8 mouse cellular contexts compared by ENCODE assay signal in the genomic region with DNA sequence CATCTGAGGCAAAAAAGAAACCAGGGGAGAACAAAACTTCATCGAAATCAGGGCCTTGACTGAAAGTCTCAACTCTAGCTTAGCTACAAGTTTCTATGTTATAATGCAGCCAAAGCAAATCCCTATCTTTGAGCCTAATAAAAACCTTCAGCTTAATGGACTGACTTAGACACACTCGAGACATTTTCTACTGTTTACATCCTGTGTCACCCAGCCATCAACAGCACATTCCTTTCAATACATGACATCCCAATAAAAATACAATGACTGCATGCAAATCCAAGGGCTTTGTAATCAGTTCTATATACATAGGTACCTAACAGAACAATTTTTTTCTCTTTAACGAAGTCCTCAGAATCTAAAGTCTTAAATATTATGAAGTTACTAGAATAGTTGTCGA. TPM values are rescaled to one million over a fixed set of nuclear protein-coding genes. Genes with fewer than 3 reads are reported as not detected.
DNase-seq lines count a peak whose midpoint lies in the region; ATAC-seq and TF ChIP-seq lines count a peak whose summit lies in the region.

No protein-coding gene starts in this region.

- H3K27me3 ChIP-seq in heart, embryonic 14.5 days (ENCODE audit: control insufficient read depth, insufficient read depth, low read length), result no peaks in the 10 kb centered on the region
- H3K27me3 ChIP-seq in hindbrain, embryonic 14.5 days (ENCODE audit: control insufficient read depth, insufficient read depth, low read length), result no peaks in the 10 kb centered on the region
- no peaks in the 10 kb centered on the region for H3K27me3 ChIP-seq in midbrain, embryonic 12.5 days

- TF ChIP-seq CTCF in bone marrow macrophage, adult 2 months (IDR thresholded peaks at IDR 0.05; ENCODE audit: low read depth, low read length), result no peak

- ATAC-seq in heart, embryonic 14.5 days (ENCODE audit: insufficient number of reproducible peaks, insufficient read depth, low FRiP score, low read depth), result no peak
- ATAC-seq in hindbrain, embryonic 14.5 days (ENCODE audit: low FRiP score), result no peak
- ATAC-seq in midbrain, embryonic 12.5 days (ENCODE audit: low FRiP score, low read depth), result no peak

- H3K9me3 ChIP-seq in heart, embryonic 14.5 days (ENCODE audit: control insufficient read depth, low read length), result no peaks in the 10 kb centered on the region
- no peaks in the 10 kb centered on the region for H3K9me3 ChIP-seq in hindbrain, embryonic 14.5 days (ENCODE audit: control insufficient read depth, low read length)
- no peaks in the 10 kb centered on the region for H3K9me3 ChIP-seq in midbrain, embryonic 12.5 days

- intact Hi-C loops in left cerebral cortex, postnatal 10 days (cut with DNase I), result loop anchor here (5.0 kb wide), 1 partner anchor 112 kb away; no protein-coding TSS in a partner anchor

- TF ChIP-seq POLR2A in bone marrow macrophage, adult 2 months (IDR thresholded peaks at IDR 0.05; ENCODE audit: borderline replicate concordance, low read depth, low read length), result no peak

- peak overlapping the region in 1 of 2 experiments; percentile 32; a peak in 3 of 4 replicates for H3K4me3 ChIP-seq in heart, embryonic 14.5 days (ENCODE audit: control insufficient read depth in 1 of 2, insufficient read depth in 1 of 2, low read depth in 1 of 2, low read length in 2 of 2)
- peak overlapping the region; percentile 5; the same call in 1 of the 2 replicates for H3K4me3 ChIP-seq in bone marrow macrophage, adult 2 months (ENCODE audit: insufficient read depth, low read length)
- peak overlapping the region; percentile 97 for H3K4me3 ChIP-seq in hindbrain, embryonic 14.5 days (replicated peaks; ENCODE audit: low read length)
- peak overlapping the region; percentile 38 for H3K4me3 ChIP-seq in midbrain, embryonic 12.5 days

- no peak for DNase-seq in heart, adult 18-20 months
- DNase-seq in hindbrain, embryonic 14.5 days (ENCODE audit: low spot score), result no peak
- DNase-seq in adrenal gland, adult 8-10 months, result no peak
- DNase-seq in right cerebral cortex, postnatal 10 days (ENCODE audit: low spot score in 2 of 2), result no peak
- no peak for DNase-seq in left cerebral cortex, postnatal 10 days (ENCODE audit: extremely low spot score in 1 of 2, low spot score in 2 of 2)

- peak overlapping the region; percentile 79 for H3K4me2 ChIP-seq in heart, embryonic 14.5 days (ENCODE audit: low read length)
- H3K4me2 ChIP-seq in hindbrain, embryonic 14.5 days (replicated peaks), result peak overlapping the region; percentile 81
- H3K4me2 ChIP-seq in midbrain, embryonic 12.5 days (replicated peaks), result peak overlapping the region; percentile 85

- H3K27ac ChIP-seq in heart, embryonic 14.5 days (replicated peaks in 1 of 2; ENCODE audit: control insufficient read depth in 1 of 2, insufficient read depth in 1 of 2, low read depth in 2 of 2, low read length in 2 of 2), result no peak overlapping the region
- no peak overlapping the region for H3K27ac ChIP-seq in bone marrow macrophage, adult 2 months (ENCODE audit: insufficient read depth, low read depth, low read length)
- H3K27ac ChIP-seq in hindbrain, embryonic 14.5 days, result no peak overlapping the region
- no peak overlapping the region for H3K27ac ChIP-seq in midbrain, embryonic 12.5 days (replicated peaks)

- peaks cover 6 to 29% of the 10 kb centered on the region in 2 experiments; a peak in 3 of 4 replicates for H3K4me1 ChIP-seq in heart, embryonic 14.5 days (ENCODE audit: control insufficient read depth in 2 of 2, insufficient read depth in 2 of 2, low read length in 2 of 2)
- peaks cover 31% of the 10 kb centered on the region for H3K4me1 ChIP-seq in bone marrow macrophage, adult 2 months (ENCODE audit: control insufficient read depth, insufficient read depth, low read length)
- H3K4me1 ChIP-seq in hindbrain, embryonic 14.5 days (replicated peaks; ENCODE audit: control insufficient read depth, insufficient read depth, low read length), result peaks cover 52% of the 10 kb centered on the region
- peaks cover 45% of the 10 kb centered on the region for H3K4me1 ChIP-seq in midbrain, embryonic 12.5 days

- 38% methylated on average over 4 of the region's 4 CpGs for WGBS in heart, embryonic 14.5 days
- WGBS in hindbrain, embryonic 14.5 days, result 39% methylated on average over 4 of the region's 4 CpGs
- WGBS in midbrain, embryonic 12.5 days, result 53% methylated on average over 4 of the region's 4 CpGs

- peaks cover 22% of the 10 kb centered on the region for H3K36me3 ChIP-seq in heart, embryonic 14.5 days (ENCODE audit: control insufficient read depth, insufficient read depth, low read length)
- H3K36me3 ChIP-seq in hindbrain, embryonic 14.5 days (replicated peaks; ENCODE audit: control insufficient read depth, insufficient read depth), result peaks cover 16% of the 10 kb centered on the region; the same call in 1 of the 2 replicates
- H3K36me3 ChIP-seq in midbrain, embryonic 12.5 days, result peaks cover 11% of the 10 kb centered on the region

- peak overlapping the region; percentile 31; the same call in 1 of the 2 replicates for H3K9ac ChIP-seq in heart, embryonic 14.5 days (ENCODE audit: low read length)
- H3K9ac ChIP-seq in hindbrain, embryonic 14.5 days, result peak overlapping the region; percentile 57
- peak overlapping the region; percentile 31 for H3K9ac ChIP-seq in midbrain, embryonic 12.5 days (replicated peaks)

RNA-seq across cellular contexts. Expression of a gene that starts 2.0 kb away (rescaled TPM):
- polyA plus RNA-seq in heart, embryonic 14.5 days (2014; fragmentation: Nextera tagmentation; extraction: Ambion mirVana), result 565 and 616 TPM in 2 replicates
- 100 to 1,000 TPM; 153 TPM for total RNA-seq in heart, adult 18-20 months (2021)
- polyA plus RNA-seq in bone marrow macrophage, adult 2 months (2012; ENCODE audit: insufficient read depth, insufficient read length, missing spikeins), result 938 and 1,004 TPM in 2 replicates
- polyA plus RNA-seq in hindbrain, embryonic 14.5 days (2014; fragmentation: Nextera tagmentation; extraction: Ambion mirVana), result 2,858 and 2,871 TPM in 2 replicates
- 1,064 and 1,134 TPM in 2 replicates for polyA plus RNA-seq in midbrain, embryonic 12.5 days (2016; fragmentation: Nextera tagmentation; extraction: Ambion mirVana)
- 100 to 1,000 TPM; 507 to 545 (median 540) TPM for total RNA-seq in adrenal gland, adult 8-10 months (2022)
- 1,000 to 10,000 TPM; 2,409 to 2,430 TPM for total RNA-seq in left cerebral cortex, postnatal 10 days (2021)

RNA-seq across cellular contexts. Expression of a gene that starts 17.2 kb away (rescaled TPM):
- not detected in 2 replicates for polyA plus RNA-seq in heart, embryonic 14.5 days (2014; fragmentation: Nextera tagmentation; extraction: Ambion mirVana)
- not detected for total RNA-seq in heart, adult 18-20 months (2021)
- not detected in 2 replicates for polyA plus RNA-seq in bone marrow macrophage, adult 2 months (2012; ENCODE audit: insufficient read depth, insufficient read length, missing spikeins)
- not detected in 2 replicates for polyA plus RNA-seq in hindbrain, embryonic 14.5 days (2014; fragmentation: Nextera tagmentation; extraction: Ambion mirVana)
- polyA plus RNA-seq in midbrain, embryonic 12.5 days (2016; fragmentation: Nextera tagmentation; extraction: Ambion mirVana), result not detected in 2 replicates
- not detected for total RNA-seq in adrenal gland, adult 8-10 months (2022)
- under 1 TPM in 1 of 2 experiments, not detected in 1; 0.56 TPM for total RNA-seq in left cerebral cortex, postnatal 10 days (2021)
